Mouse (Mus musculus): ENCODE measurements at regions not wholly inside any gene's neighbourhood (a gene's known extent, or its start where the extent isn't known, plus 50 kb on each side); places are given as distances from the start of the nearest gene placed in this dataset.

GRCm38 (mm10) chr13:26552122-26552521, 217.8 kb downstream of the Hdgfl1 start:
- TF ChIP-seq POLR2A (IDR thresholded peaks at IDR 0.05; ENCODE audit: borderline replicate concordance, low read depth, low read length): no peak
- TF ChIP-seq CTCF (IDR thresholded peaks at IDR 0.05; ENCODE audit: low read depth, low read length): no peak

Measured in bone marrow macrophage, adult 2 months (primary cell).